Mouse (Mus musculus) thymus, adult 2 months (tissue): ENCODE data around the gene Stard3nl.

Experiments
- CTCF ChIP-seq: fragments of 200-500 bp; IDR thresholded peaks from 2 replicates; pipeline ENCODE4 v1.5.1; 2012; ENCODE audit warnings: mild to moderate bottlenecking, control low read depth, low read length, moderate library complexity, borderline replicate concordance; ENCODE audit not compliant: control insufficient read depth, poor library complexity, insufficient read depth; ENCODE audit errors: extremely low read depth
- POLR2A ChIP-seq: fragments of 200-500 bp; IDR thresholded peaks from 2 replicates; pipeline ENCODE4 v1.6.1; 2012; ENCODE audit warnings: mild to moderate bottlenecking, low read length, control low read depth, moderate library complexity; ENCODE audit not compliant: control insufficient read depth, poor library complexity, insufficient read depth; ENCODE audit errors: extremely low read depth

DNA sequence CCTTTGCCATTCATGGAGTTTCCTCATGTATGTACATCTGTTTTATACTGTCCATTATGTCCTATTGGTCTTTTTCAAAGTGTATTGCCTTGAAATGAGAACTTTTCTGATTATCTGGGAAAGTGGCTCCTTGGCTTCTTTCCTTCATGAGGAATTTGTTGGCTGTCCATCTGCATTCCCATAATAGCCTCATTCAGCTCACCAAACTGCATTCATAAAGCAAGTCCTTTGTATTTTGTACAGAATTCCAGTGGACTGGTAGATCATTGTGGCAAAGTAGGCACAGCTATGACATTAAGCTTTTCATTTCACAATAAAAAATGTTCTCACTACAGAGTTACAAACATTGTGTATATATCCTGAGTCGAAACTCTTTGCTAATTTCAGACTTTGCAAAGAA, 26.9 kb upstream of the Stard3nl start:
- TF ChIP-seq POLR2A (no peak), CTCF (no peak)
